Mouse (Mus musculus) right cerebral cortex, adult 18-20 months (tissue): ENCODE results near the gene Retnlg.
"Not testable (repeated sequence)": the region's sequence is repeated elsewhere in the genome, so short reads cannot be mapped to it uniquely, and the experiment has no call there.

Experiments used
- DNase-seq: peaks from one replicate; pipeline ENCODE4 v3.0.0; 2022; ENCODE audit warnings: mixed read lengths

Retnlg gene

GRCm38 (mm10) chr16:48872321-48872720 is at the start of gene Retnlg:
Retnlg (plus strand) TSS chr16:48872621.
- DNase-seq = no peak

- no peak for DNase-seq
Measured at GRCm38 (mm10) chr16:48826474-48826873, 45.9 kb upstream of the Retnlg start.

GRCm38 (mm10) chr16:48827625-48828024 is 44.8 kb upstream of the Retnlg start:
- no peak for DNase-seq

- DNase-seq = no peak
Measured at GRCm38 (mm10) chr16:48829060-48829459, 43.4 kb upstream of the Retnlg start.

- DNase-seq = no peak
Measured at GRCm38 (mm10) chr16:48832055-48832454, 40.4 kb upstream of the Retnlg start.

GRCm38 (mm10) chr16:48833626-48834025 is 38.8 kb upstream of the Retnlg start:
- not testable (repeated sequence) for DNase-seq

GRCm38 (mm10) chr16:48842266-48842665 is 30.2 kb upstream of the Retnlg start, which contains the start of gene Retnla:
Retnla (plus strand) TSS chr16:48842551.
- DNase-seq = no peak

GRCm38 (mm10) chr16:48843671-48844386 is 28.6 kb upstream of the Retnlg start:
- DNase-seq = no peak

- not testable (repeated sequence) for DNase-seq
Measured at GRCm38 (mm10) chr16:48865004-48865403, 7.4 kb upstream of the Retnlg start.

GRCm38 (mm10) chr16:48867690-48868089 is 4.7 kb upstream of the Retnlg start:
- DNase-seq = no peak

GRCm38 (mm10) chr16:48868663-48869062 is 3.8 kb upstream of the Retnlg start:
- no peak for DNase-seq

- no peak for DNase-seq
Measured at GRCm38 (mm10) chr16:48869671-48870070, 2.8 kb upstream of the Retnlg start.

- no peak for DNase-seq
Measured at GRCm38 (mm10) chr16:48871754-48872153, 667 bp upstream of the Retnlg start.

- DNase-seq = no peak
Measured at GRCm38 (mm10) chr16:48890733-48891132, 18.3 kb downstream of the Retnlg start.

- no peak for DNase-seq
Measured at GRCm38 (mm10) chr16:48899868-48900267, 27.4 kb downstream of the Retnlg start.

- DNase-seq = no peak
Measured at GRCm38 (mm10) chr16:48911184-48911583, 38.8 kb downstream of the Retnlg start.

GRCm38 (mm10) chr16:48913206-48913605 is 40.8 kb downstream of the Retnlg start:
- DNase-seq = no peak

GRCm38 (mm10) chr16:48923724-48924123 is 51.3 kb downstream of the Retnlg start:
- no peak for DNase-seq
